Mouse (Mus musculus): ENCODE measurements around the gene Pfas.
"Not testable (repeated sequence)": the region's sequence is repeated elsewhere in the genome, so short reads cannot be mapped to it uniquely, and the experiment has no call there.

Pfas gene

DNA sequence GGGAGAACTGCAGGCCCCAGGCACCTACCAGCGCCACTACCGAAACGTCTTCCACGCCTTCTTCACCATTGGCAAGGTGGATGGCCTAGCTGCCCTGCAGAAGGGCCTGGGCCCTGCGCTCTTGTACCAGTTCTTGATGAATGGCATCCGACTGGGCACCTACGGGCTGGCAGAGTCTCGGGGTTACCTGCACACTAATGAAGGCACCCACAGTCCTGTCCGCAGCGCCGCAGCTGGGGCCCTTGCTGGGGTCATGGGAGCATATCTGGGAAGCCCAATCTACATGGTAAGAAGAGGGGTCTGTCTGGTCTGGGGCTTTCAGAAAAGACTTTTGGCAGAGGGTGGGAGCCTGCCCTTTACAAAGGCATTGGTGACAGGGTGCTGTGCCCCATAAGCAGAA lies 39.5 kb downstream of the Pfas start:
- no peak for DNase-seq

DNA sequence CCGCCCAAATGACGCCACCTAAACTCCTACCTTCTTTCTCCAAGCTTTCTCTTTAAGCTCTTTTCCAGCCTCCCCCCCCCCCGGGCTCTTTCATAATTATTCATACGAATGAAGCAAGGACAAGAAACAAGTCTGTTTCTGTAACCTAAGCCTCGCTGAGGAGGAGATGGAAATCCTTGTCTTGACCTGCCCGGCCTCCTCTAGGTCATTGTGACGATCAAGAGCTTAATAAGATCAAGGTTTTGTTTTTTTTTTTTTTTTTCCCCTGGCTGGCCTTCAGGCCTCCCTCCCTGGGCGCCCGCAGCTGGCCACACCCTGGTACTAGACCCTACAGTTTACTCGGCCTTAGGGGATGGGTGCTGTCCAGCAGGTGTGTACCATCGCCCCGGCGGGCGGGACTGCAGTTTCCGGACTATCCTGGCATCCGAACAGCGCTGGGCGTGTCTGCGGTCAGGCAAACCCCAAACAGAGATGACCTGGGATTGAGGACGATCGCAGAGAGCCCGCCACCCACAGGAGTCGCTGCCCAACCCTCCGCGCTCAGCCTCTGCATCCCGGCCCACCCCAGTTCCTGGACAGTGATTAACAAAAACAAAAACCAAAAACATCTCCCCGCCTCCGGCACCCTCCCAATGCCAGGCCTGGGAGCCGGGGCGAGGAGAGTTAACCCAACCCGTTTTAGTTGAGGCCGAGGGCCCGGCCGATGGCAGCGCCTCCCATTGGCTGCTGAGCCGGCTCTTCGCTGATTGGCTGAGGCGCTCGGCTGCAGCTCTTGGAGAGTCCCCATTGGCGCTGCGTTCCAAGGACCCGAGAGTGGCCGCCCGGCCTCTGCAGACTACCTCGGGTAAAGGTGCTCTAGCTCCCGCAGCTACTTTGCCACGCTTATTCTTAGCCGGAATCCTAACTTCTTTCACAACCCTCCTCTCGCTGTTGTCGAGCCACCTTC lies 40.6 kb downstream of the Pfas start, which contains the start of gene Slc25a35:
Gene Slc25a35, plus strand, starts transcription at position 795 of the 946 bp plus-strand sequence.
- peak; percentile 94 for DNase-seq

DNA sequence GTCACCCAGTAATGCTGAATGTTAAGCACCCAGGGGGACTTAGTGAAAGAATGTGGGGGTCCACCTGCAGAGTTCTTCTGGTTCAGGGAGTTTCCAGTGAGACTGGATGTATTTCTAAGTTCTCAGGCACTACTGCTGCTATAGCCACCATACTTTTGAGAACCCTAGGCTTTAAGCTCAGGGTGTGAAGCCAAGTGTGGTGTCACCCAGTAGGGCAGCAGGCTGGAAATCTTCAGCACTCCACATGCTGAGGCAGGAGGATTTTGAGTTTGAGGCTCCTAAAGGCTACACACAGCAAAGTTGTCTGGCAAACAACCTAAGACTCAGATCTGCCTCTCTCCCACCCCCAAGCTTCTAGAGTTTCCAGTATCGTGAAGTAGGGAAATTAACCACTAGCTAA lies 41.7 kb downstream of the Pfas start:
- no peak for DNase-seq

DNA sequence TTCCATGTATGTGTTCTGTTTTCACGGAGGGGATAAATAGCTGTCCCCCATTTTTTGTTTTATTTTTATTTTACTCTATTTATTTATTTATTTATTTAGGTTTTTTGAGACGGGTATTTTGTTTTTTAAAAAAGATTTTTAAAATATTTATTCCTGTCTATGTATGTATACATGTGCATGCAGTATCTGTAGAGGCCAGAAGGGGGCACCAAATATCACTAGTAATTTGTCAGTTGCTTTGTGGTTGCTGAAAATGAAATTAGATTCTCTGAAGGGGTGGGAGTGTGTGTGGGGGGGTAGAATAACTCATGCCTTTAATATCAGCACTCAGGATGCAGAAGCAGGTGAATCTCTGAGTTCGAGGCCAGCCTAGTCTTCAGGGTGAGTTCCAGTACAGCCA lies 42.4 kb downstream of the Pfas start:
- no peak for DNase-seq

DNA sequence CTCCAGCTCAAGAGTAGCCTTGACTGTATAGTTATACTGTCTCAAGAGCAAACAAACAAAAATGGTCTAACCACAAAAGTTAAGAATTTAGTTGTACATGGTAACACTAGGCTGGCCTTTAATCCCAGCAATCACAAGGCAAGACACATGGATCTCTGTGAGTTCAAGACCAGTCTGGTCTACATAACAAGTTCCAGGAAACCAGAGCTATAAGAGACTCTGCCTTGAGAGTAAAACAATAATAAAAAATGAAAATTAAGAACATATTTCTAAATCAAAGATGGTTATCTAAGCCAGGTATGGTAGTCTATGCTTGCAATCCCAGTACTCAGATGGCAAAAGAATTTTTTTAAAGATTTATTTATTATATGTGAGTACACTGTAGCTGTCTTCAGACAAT lies 43.2 kb downstream of the Pfas start:
- no peak for DNase-seq

DNA sequence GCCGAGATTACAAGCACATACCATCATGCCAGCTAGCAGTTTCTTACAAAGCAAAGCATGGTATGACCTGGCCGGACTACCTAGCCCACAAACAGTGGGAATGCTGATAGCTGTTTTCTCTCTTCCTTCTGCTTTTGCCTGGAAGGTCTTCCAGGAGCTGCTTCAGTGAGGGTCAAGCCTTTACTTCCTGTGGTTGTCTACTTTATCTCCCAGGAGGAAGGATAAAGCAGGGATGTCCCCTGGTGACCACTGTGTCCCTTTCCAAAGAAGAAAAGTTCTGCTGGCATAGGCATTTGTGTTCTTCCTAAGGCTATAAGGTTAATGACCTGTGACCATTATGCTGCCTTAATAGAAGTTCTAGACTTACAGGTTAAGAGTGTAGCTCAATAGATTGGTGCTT lies 44.9 kb downstream of the Pfas start:
- DNase-seq: no peak

DNA sequence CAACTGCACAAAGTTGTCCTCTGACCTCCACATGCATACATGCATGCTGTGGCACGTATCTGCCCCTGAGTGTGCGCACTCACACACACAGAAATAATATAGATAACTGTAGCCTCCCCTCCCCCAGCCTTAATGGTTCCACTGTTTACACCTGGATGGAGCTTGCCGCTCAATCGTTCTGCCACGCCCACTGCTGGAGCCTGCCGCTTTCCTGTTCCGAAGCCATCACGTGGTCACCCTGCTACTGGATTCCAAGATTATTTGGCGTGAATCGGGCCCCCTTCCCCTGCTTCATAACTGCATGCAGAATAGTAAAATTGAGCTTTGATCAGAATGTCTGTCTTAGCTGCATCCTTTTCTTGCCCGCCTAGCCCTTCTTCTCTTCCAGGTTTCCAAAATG lies 46.1 kb downstream of the Pfas start:
- DNase-seq: not testable (repeated sequence)

GRCm38 (mm10) chr11:68961596-68961995 lies 46.7 kb downstream of the Pfas start:
- DNase-seq: no peak

GRCm38 (mm10) chr11:68957971-68958370 lies 50.3 kb downstream of the Pfas start:
- no peak for DNase-seq

DNA sequence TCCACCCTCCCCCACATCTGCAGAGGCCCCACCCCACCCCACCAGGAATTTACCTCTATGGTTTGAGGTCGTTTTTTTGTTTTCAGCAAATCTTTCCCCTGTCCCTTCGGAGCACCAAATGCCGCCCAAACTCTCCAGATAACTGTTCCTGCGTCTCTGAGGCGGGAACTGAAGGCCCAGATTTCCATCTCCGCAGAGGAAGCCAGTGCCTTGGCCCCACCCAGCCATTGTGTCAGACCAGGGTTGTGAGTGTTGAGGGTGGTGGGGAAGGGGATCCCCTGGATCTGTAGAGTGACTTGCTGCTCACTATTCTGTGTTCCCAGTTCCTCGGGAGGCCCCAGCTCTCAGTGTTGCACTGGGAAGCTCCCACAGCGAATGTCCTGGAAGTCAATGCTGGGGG lies 51.0 kb downstream of the Pfas start, which contains the start of gene Arhgef15:
Gene Arhgef15, minus strand, starts transcription at position 173 of the 400 bp plus-strand sequence.
- no peak for DNase-seq

DNA sequence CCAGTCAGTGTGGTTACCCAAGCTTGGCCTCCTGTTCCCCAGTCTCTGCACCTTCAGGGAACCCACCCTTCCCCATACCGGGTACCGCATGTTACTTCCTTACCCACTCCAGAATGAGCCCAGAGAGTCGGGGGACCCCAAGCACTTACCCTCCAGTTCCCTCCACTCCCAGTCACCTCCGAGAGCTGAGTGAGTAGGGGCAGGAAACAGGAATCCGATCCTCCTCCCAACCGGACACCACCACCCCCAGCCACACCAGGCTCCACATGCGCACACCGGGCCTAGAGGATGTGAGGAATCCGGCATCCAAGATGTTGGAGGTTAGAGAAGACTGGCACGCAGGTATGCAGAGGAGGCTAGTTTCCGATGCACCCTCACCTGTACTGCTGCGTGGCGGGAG lies 51.6 kb downstream of the Pfas start:
- DNase-seq: no peak

DNA sequence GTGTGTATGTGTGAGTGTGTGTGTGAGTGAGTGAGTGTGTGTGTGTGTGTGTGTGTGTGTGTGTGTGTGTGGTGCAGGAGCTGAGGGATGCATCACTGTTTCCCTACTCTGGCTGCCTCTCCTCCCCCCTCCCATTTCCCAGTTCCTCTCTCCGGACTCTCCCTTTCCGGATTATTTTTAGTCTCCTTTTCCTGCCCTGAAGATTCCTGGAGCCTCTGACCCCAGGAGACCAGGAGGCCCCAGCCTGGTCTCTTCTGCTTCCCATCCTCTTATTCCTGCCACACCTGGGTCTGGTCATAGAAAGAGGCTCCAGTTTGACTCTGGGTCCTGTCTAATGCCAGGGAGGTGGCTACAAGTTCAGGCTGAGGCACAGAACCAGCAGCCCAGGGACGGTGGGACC lies 52.2 kb downstream of the Pfas start:
- peak; percentile 52 for DNase-seq

DNA sequence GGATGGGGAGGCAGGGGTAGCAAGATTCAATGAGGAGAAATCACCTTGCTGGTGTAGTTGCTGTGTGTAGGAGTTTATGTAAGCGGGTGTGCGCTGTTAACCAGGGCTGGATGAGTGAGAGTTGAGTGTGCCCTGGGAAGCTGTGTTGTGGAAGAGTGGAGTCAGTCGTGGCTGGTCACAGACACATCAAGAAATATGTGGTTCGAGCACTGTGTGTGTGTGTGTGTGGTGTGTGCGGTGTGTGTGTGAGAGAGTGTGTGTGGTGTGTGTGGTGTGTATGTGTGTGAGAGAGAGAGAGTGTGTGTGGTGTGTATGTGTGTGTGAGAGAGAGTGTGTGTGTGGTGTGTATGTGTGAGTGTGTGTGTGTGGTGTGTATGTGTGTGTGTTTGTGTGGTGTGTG lies 52.8 kb downstream of the Pfas start:
- DNase-seq: no peak

DNA sequence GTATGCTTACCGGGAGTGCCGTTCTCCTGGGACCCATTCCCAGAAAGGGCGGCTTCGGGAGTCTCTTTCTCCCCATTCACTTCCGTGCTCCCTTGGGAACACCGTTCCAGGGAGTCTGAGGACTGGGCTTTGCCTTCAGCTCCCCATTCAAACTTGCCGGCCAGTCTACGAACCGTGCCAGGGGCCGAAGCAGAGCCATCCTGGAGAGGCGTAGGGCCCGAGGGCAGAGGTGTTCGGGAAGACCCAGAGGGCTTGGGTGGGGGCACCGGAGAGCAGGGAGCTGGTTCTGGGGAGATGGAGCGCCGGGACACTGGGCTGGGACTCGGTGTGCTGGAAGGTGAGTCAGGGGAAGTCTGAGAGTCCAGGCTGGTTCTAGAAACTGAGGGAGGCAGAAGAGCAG lies 53.9 kb downstream of the Pfas start:
- no peak for DNase-seq

DNA sequence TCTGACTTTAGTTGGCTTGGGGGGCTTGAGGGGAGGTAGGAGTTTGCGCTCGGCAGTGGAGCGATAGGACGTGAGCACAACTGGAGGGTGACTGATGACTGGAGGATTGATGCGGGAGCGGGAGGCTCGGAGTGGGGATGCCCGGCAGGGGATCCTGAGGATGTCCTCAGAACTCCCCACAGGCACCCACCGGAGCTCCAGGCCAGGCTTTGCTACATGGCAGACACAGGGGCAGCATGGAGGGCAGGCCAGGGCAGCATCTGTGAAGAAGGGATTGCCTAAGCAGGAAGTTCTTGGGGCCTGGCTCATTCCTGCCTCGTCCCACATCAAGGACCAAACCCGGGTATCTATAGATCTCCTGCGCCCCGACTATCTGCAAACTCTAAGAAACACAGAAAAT lies 54.4 kb downstream of the Pfas start:
- no peak for DNase-seq

DNA sequence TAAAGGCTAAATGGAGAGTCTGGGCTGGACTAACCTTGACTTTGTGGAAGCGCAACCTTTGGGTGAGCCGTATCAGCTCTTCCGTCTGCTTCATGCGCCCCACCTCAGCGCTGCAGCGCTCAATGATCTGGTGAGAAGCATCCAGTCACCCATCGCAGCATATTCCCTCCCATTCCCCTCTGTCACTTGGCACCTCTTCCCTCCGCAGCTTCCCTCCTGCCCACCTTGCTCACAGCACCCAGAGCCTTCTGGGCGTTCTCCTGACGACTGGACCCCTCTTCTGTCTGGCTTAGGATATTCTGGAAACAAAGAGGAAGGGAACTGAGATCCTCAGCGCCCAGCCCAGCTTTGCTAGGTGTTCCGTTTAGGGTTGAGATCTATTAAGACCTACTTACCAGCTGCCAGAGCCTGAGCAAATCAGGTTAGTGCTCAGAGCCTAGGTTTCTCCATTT lies 60.7 kb downstream of the Pfas start:
- DNase-seq: no peak

DNA sequence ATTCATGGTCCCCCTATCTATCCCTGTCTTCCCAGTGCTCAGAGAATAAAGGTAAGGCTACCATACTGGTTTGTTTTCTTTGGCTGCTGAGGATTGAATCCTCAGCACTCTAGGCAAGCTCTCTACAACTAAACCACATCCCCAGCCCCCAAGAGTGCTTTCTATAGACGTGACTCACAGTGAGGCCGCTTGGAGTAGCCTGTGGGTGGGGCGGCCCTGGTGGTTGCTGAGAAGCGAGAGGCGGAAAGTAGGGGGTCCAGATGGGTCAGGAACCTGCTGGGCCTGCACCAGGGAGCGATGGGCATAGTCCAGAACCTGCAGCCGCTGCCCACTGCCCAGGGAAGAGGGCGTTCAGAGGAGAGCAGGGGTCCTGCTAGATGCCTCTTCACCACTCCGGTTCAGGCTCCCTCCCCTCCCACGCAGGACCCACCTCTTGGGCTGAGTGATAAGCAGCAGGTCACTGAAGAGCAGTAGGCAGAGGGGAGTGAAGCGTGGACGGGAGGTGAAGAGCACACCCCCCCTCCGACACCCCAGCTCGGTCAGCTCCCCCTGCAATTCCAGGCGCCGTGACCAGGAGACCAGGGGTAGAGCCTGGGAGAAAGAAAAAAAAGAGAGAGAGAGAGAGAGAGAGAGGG lies 61.3 kb downstream of the Pfas start:
- no peak for DNase-seq

DNA sequence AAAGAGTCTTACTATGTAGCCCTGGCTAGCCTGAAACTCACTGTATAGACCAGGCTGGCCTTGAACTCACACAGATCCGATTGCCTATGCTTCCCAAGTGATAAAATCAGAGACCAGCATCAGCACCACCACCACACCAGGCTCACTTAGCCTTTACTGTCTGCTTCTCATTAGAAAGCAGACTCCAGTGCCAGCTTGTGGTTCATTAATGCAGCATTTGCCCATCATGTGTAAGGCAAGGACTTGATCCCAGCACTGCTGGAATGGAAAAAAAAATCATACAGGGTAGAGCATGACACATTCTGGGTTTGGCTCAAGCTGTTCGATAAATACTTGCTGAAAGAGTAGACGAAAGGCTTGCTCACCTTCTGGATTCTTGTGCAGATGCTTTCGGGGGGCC lies 62.3 kb downstream of the Pfas start:
- DNase-seq: no peak

- DNase-seq: no peak
These were observed 63.0 kb downstream of the Pfas start for GRCm38 (mm10) chr11:68945245-68945644.

DNA sequence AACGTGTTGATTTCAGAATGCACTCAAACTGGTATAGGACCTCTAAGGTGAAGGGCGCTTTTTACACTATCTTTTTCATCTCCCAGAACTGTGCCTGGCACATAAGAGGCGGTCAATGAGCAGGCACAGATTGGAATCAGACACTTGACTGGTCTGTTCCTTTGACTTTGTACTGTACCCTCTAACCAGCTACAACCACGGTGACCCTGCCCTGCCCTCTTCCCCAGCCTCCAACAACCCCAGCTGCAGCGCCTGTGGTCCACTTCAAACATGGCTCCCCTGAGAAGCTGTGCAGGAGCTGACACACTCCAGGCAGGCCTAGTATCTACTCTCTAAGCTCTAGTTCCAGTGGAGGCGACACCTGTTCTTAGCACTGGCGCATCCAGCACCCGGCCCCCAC lies 65.5 kb downstream of the Pfas start:
- peak; percentile 65 for DNase-seq

DNA sequence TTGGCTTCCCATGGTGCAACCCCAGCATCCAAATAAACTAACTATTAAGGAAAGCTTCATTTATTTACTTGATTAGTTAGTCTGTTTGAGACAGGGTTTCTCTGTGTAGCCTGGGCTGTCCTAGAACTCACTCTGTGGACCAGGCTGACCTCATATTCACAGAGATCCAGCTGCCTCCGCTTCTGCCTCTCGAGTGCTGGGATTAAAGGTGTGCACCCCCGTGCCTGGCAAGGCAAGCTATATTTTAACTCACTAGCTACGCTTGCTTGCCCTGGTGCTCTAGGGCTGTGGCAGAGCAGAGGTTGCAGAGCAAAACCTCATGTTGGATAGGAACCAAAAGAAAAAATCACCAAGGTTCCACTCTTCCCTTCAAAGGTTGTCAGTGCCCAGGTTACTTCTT lies 67.7 kb downstream of the Pfas start:
- peak; percentile 90 for DNase-seq

GRCm38 (mm10) chr11:68939451-68940304 lies 68.6 kb downstream of the Pfas start:
- DNase-seq: peak; percentile 94

- not testable (repeated sequence) for DNase-seq
These were observed 71.3 kb downstream of the Pfas start for GRCm38 (mm10) chr11:68936951-68937350.
